Mouse (Mus musculus): ENCODE results near the gene Naa25. TPM values are rescaled to one million over a fixed set of nuclear protein-coding genes. Genes with fewer than 3 reads are reported as not detected.
"Not testable (repeated sequence)": the region's sequence is repeated elsewhere in the genome, so short reads cannot be mapped to it uniquely, and the experiment has no call there.

The Naa25 gene
- total RNA-seq, 1 experiment = 92.3 TPM

- TF ChIP-seq ZNF384 (IDR thresholded peaks at IDR 0.05; ENCODE audit: low read depth, low read length) = peak; percentile 93
- H3K9ac ChIP-seq (ENCODE audit: insufficient read depth, low read depth, low read length, poor library complexity, severe bottlenecking); H3K4me1 ChIP-seq (ENCODE audit: control insufficient read depth in 2 of 2, insufficient read depth in 2 of 2, low read length in 2 of 2, poor library complexity in 1 of 2); H3K4me3 ChIP-seq (ENCODE audit: insufficient read depth in 1 of 2, low read depth in 1 of 2, low read length in 2 of 2, poor library complexity in 1 of 2, severe bottlenecking in 1 of 2); in situ Hi-C loops (cut with MboI; ENCODE audit: low sequenced_read_pairs in 2 of 2, unreplicated experiment in 2 of 2); H3K27ac ChIP-seq (ENCODE audit: insufficient read depth, low read depth, low read length, poor library complexity, severe bottlenecking); H3K9me3 ChIP-seq (ENCODE audit: control insufficient read depth, insufficient read depth, low read depth, low read length); H3K36me3 ChIP-seq (ENCODE audit: control insufficient read depth, insufficient read depth, low read length, poor library complexity, severe bottlenecking): not testable (repeated sequence)
- peak; percentile 38 for DNase-seq (ENCODE audit: low read depth, low spot score)
Observed at GRCm38 (mm10) chr5:121376972-121377371, 20.8 kb upstream of the Naa25 start.

GRCm38 (mm10) chr5:121378678-121379256, 19.0 kb upstream of the Naa25 start:
- Histone ChIP-seq H3K9me3 (ENCODE audit: control insufficient read depth, insufficient read depth, low read depth, low read length) (no peaks in the 10 kb centered on the region), H3K4me3 (ENCODE audit: insufficient read depth in 1 of 2, low read depth in 1 of 2, low read length in 2 of 2, poor library complexity in 1 of 2, severe bottlenecking in 1 of 2) (no peak overlapping the region), H3K9ac (ENCODE audit: insufficient read depth, low read depth, low read length, poor library complexity, severe bottlenecking) (no peak overlapping the region), H3K27ac (ENCODE audit: insufficient read depth, low read depth, low read length, poor library complexity, severe bottlenecking) (no peak overlapping the region), H3K36me3 (ENCODE audit: control insufficient read depth, insufficient read depth, low read length, poor library complexity, severe bottlenecking) (peaks cover 6% of the 10 kb centered on the region), H3K4me1 (ENCODE audit: control insufficient read depth in 2 of 2, insufficient read depth in 2 of 2, low read length in 2 of 2, poor library complexity in 1 of 2) (no peaks in the 10 kb centered on the region)
- DNase-seq (ENCODE audit: low read depth, low spot score) = no peak
- in situ Hi-C loops (cut with MboI; ENCODE audit: low sequenced_read_pairs in 2 of 2, unreplicated experiment in 2 of 2) = no loop called here
- TF ChIP-seq ZNF384 (IDR thresholded peaks at IDR 0.05; ENCODE audit: low read depth, low read length) (no peak), MAFK (IDR thresholded peaks at IDR 0.05; ENCODE audit: insufficient read depth, low read depth, low read length) (no peak), HCFC1 (IDR thresholded peaks at IDR 0.05; ENCODE audit: borderline replicate concordance, insufficient read depth, low read length) (no peak)

- Histone ChIP-seq H3K27ac (ENCODE audit: insufficient read depth, low read depth, low read length, poor library complexity, severe bottlenecking) (no peak overlapping the region), H3K9ac (ENCODE audit: insufficient read depth, low read depth, low read length, poor library complexity, severe bottlenecking) (no peak overlapping the region), H3K36me3 (ENCODE audit: control insufficient read depth, insufficient read depth, low read length, poor library complexity, severe bottlenecking) (no peaks in the 10 kb centered on the region; the same call in 1 of the 2 replicates), H3K9me3 (ENCODE audit: control insufficient read depth, insufficient read depth, low read depth, low read length) (no peaks in the 10 kb centered on the region), H3K4me3 (ENCODE audit: insufficient read depth in 1 of 2, low read depth in 1 of 2, low read length in 2 of 2, poor library complexity in 1 of 2, severe bottlenecking in 1 of 2) (no peak overlapping the region), H3K4me1 (ENCODE audit: control insufficient read depth in 2 of 2, insufficient read depth in 2 of 2, low read length in 2 of 2, poor library complexity in 1 of 2) (0 out of 4 replicates have a peak, but pooled peaks cover 0 to 1% of the 10 kb centered on the region in 2 experiments)
- no peak for TF ChIP-seq ZNF384 (IDR thresholded peaks at IDR 0.05; ENCODE audit: low read depth, low read length)
- TF ChIP-seq ZC3H11A (IDR thresholded peaks at IDR 0.05; ENCODE audit: borderline replicate concordance, low read depth, low read length) = peak; percentile 27; the same call in 1 of the 2 replicates
- no peak for TF ChIP-seq CHD2 (IDR thresholded peaks at IDR 0.05; ENCODE audit: low read depth, low read length)
- no peak for TF ChIP-seq HCFC1 (IDR thresholded peaks at IDR 0.05; ENCODE audit: borderline replicate concordance, insufficient read depth, low read length)
- no peak for TF ChIP-seq MAFK (IDR thresholded peaks at IDR 0.05; ENCODE audit: insufficient read depth, low read depth, low read length)
- in situ Hi-C loops (cut with MboI; ENCODE audit: low sequenced_read_pairs in 2 of 2, unreplicated experiment in 2 of 2) = loop anchor here in 1 of 2 experiments (10.0 kb wide), 1 partner anchor 166 kb away; no protein-coding TSS in a partner anchor
- DNase-seq (ENCODE audit: low read depth, low spot score) = peak; percentile 38
Observed at GRCm38 (mm10) chr5:121380692-121381091, 17.0 kb upstream of the Naa25 start.

- TF ChIP-seq MAFK (IDR thresholded peaks at IDR 0.05; ENCODE audit: insufficient read depth, low read depth, low read length) (no peak), ZC3H11A (IDR thresholded peaks at IDR 0.05; ENCODE audit: borderline replicate concordance, low read depth, low read length) (no peak), HCFC1 (IDR thresholded peaks at IDR 0.05; ENCODE audit: borderline replicate concordance, insufficient read depth, low read length) (no peak), ZNF384 (IDR thresholded peaks at IDR 0.05; ENCODE audit: low read depth, low read length) (no peak), CHD2 (IDR thresholded peaks at IDR 0.05; ENCODE audit: low read depth, low read length) (no peak)
- H3K36me3 ChIP-seq (ENCODE audit: control insufficient read depth, insufficient read depth, low read length, poor library complexity, severe bottlenecking) = no peaks in the 10 kb centered on the region
- in situ Hi-C loops (cut with MboI; ENCODE audit: low sequenced_read_pairs in 2 of 2, unreplicated experiment in 2 of 2) = loop anchor here in 1 of 2 experiments (10.0 kb wide), 1 partner anchor 169 kb away; no protein-coding TSS in a partner anchor
- DNase-seq (ENCODE audit: low read depth, low spot score) = no peak
- peaks cover 0 to 4% of the 10 kb centered on the region in 2 experiments; a peak in 1 of 4 replicates for H3K4me1 ChIP-seq (ENCODE audit: control insufficient read depth in 2 of 2, insufficient read depth in 2 of 2, low read length in 2 of 2, poor library complexity in 1 of 2)
- H3K9ac ChIP-seq (ENCODE audit: insufficient read depth, low read depth, low read length, poor library complexity, severe bottlenecking) = no peak overlapping the region
- no peak overlapping the region for H3K27ac ChIP-seq (ENCODE audit: insufficient read depth, low read depth, low read length, poor library complexity, severe bottlenecking)
- H3K4me3 ChIP-seq (ENCODE audit: insufficient read depth in 1 of 2, low read depth in 1 of 2, low read length in 2 of 2, poor library complexity in 1 of 2, severe bottlenecking in 1 of 2) = peak overlapping the region in 1 of 2 experiments; percentile 73; a peak in 2 of 4 replicates
- no peaks in the 10 kb centered on the region for H3K9me3 ChIP-seq (ENCODE audit: control insufficient read depth, insufficient read depth, low read depth, low read length)
Observed at GRCm38 (mm10) chr5:121383857-121384756, 13.6 kb upstream of the Naa25 start.
